Mouse (Mus musculus): ENCODE measurements around the gene Ipo7.

DNA sequence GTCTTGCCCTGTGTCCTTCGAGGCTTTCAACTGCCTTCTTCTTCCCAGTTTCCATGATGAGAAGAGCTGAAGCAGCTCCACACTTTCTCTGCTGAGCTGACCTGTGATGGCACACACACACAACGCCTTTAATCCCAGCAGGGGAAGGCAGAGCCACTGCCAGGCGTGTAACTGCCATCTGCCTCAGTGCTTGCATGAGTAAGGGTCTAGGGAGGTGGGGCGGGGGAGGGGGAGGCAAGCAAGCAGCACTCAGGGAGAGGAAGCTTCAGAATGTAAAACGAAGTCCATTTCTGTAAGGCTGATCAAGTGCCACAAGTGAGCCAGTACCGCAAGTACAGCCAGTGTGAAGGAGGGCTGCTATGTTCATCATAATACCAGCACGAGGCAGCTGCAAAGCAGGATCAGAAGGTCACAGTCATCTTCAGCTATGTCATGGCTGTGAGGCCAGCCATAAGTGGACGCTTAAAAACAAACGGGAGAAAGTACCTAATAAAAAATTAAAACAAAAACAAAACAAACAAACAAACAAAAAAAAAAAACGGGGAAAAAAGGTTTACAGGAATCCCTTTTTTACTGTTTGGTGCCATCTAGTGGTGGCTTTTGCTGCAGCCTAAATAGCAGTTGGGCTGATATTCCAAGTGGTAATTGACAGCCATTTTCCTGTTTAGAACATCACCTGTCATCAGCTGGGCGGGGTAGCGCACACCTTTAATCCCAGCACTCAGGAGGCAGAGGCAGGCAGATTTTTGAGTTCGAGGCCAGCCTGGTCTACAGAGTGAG, 65.5 kb downstream of the Ipo7 start:
- no peak for TF ChIP-seq CTCF (IDR thresholded peaks at IDR 0.05; ENCODE audit: extremely low read depth, insufficient read depth, insufficient read length, insufficient replicate concordance)
- TF ChIP-seq POLR2A (IDR thresholded peaks at IDR 0.05; ENCODE audit: low read depth, low read length) = no peak
